ENCODE assay signal across 18 mouse cellular contexts in genomic region chr11:52273942-52274330, GRCm38 (mm10). TPM values are rescaled to one million over a fixed set of nuclear protein-coding genes. Genes with fewer than 3 reads are reported as not detected.
DNase-seq lines count a peak whose midpoint lies in the region; ATAC-seq and TF ChIP-seq lines count a peak whose summit lies in the region.
"Had no signal": no experiment of that assay in that cellular context is flagged by ENCODE, and none has a peak within 500 bp of the region (broad histone marks: within the 10 kb centered on the region; RNA-seq: fewer than 3 reads in every experiment).

No protein-coding gene starts in this region.

- H3K27ac ChIP-seq in heart, postnatal 0 days (ENCODE audit: low read depth) = peak overlapping the region; percentile 51; the same call in 1 of the 2 replicates
- H3K27ac ChIP-seq in lung, postnatal 0 days (ENCODE audit: low read length) = peak overlapping the region; percentile 64; the same call in 1 of the 2 replicates
- H3K27ac ChIP-seq in olfactory bulb, adult 2 months (ENCODE audit: insufficient read depth, low read depth, low read length) = peak overlapping the region; percentile 94; the same call in 1 of the 2 replicates
- no peak overlapping the region for H3K27ac ChIP-seq in intestine, postnatal 0 days (ENCODE audit: low read depth, low read length)
- H3K27ac ChIP-seq: intestine, embryonic 15.5 days; liver, embryonic 15.5 days; macrophage; midbrain, embryonic 15.5 days; neural tube, embryonic 15.5 days had no signal

- no peak overlapping the region for H3K9ac ChIP-seq in heart, postnatal 0 days (replicated peaks; ENCODE audit: low read depth, low read length)
- no peak overlapping the region for H3K9ac ChIP-seq in lung, postnatal 0 days (replicated peaks; ENCODE audit: low read depth)
- no peak overlapping the region for H3K9ac ChIP-seq in intestine, postnatal 0 days (ENCODE audit: low read depth, low read length)
- H3K9ac ChIP-seq: forebrain, postnatal 0 days; intestine, embryonic 15.5 days; liver, embryonic 15.5 days; midbrain, embryonic 15.5 days; neural tube, embryonic 15.5 days had no signal

- DNase-seq in heart, postnatal 0 days (ENCODE audit: low spot score) = no peak
- DNase-seq in heart, postnatal 14 days = no peak
- DNase-seq in lung, postnatal 0 days (ENCODE audit: low spot score) = no peak
- no peak for DNase-seq in lung, postnatal 4 days
- peak; percentile 65 for DNase-seq in T-cell, adult 2 months (ENCODE audit: low spot score)
- DNase-seq: cerebellum, adult 9-11 months; forebrain, postnatal 0 days; gastrocnemius, postnatal 36 days; kidney, adult 9 months; liver had no signal

- no peak overlapping the region; the same call in 1 of the 2 replicates for H3K4me2 ChIP-seq in heart, postnatal 0 days (ENCODE audit: low read depth, low read length)
- H3K4me2 ChIP-seq in lung, postnatal 0 days (replicated peaks; ENCODE audit: low read depth, low read length) = no peak overlapping the region
- H3K4me2 ChIP-seq in intestine, postnatal 0 days (replicated peaks; ENCODE audit: low read depth) = no peak overlapping the region
- H3K4me2 ChIP-seq: intestine, embryonic 15.5 days; liver, embryonic 15.5 days; midbrain, embryonic 15.5 days; neural tube, embryonic 15.5 days had no signal

- WGBS in heart, postnatal 0 days = 88% methylated on average over 4 of the region's 4 CpGs
- WGBS in lung, postnatal 0 days = 69% methylated on average over 4 of the region's 4 CpGs
- 86% methylated on average over 4 of the region's 4 CpGs for WGBS in olfactory bulb, adult 2 months
- WGBS in intestine, postnatal 0 days = 79% methylated on average over 4 of the region's 4 CpGs

- no peak for TF ChIP-seq POLR2A in olfactory bulb, adult 2 months (IDR thresholded peaks at IDR 0.05; ENCODE audit: insufficient read depth, low read depth, low read length)

- H3K4me1 ChIP-seq in heart, postnatal 0 days (ENCODE audit: control insufficient read depth, insufficient read depth) = peaks cover 39% of the 10 kb centered on the region
- H3K4me1 ChIP-seq in lung, postnatal 0 days (ENCODE audit: insufficient read depth, low read depth, low read length) = peaks cover 30% of the 10 kb centered on the region
- H3K4me1 ChIP-seq in olfactory bulb, adult 2 months (ENCODE audit: control insufficient read depth, insufficient read depth, low read length) = peaks cover 69% of the 10 kb centered on the region
- H3K4me1 ChIP-seq in intestine, postnatal 0 days (replicated peaks; ENCODE audit: control insufficient read depth, insufficient read depth, low read length) = no peaks in the 10 kb centered on the region
- H3K4me1 ChIP-seq: liver, embryonic 15.5 days; midbrain, embryonic 15.5 days had no signal

- no peaks in the 10 kb centered on the region for H3K9me3 ChIP-seq in heart, postnatal 0 days (replicated peaks; ENCODE audit: control insufficient read depth, low read length)
- H3K9me3 ChIP-seq in lung, postnatal 0 days (ENCODE audit: low read length) = no peaks in the 10 kb centered on the region
- no peaks in the 10 kb centered on the region for H3K9me3 ChIP-seq in intestine, postnatal 0 days (ENCODE audit: control insufficient read depth)
- H3K9me3 ChIP-seq: intestine, embryonic 15.5 days; limb, embryonic 10.5 days; liver, embryonic 15.5 days; midbrain, embryonic 15.5 days; neural tube, embryonic 15.5 days had no signal

- no peaks in the 10 kb centered on the region; the same call in 1 of the 2 replicates for H3K36me3 ChIP-seq in heart, postnatal 0 days (replicated peaks; ENCODE audit: control insufficient read depth, insufficient read depth, low read length)
- H3K36me3 ChIP-seq in lung, postnatal 0 days (ENCODE audit: insufficient read depth, low read length) = no peaks in the 10 kb centered on the region
- H3K36me3 ChIP-seq in intestine, postnatal 0 days (ENCODE audit: control insufficient read depth, insufficient read depth) = no peaks in the 10 kb centered on the region; the same call in 1 of the 2 replicates
- H3K36me3 ChIP-seq: intestine, embryonic 15.5 days; liver, embryonic 15.5 days; midbrain, embryonic 15.5 days; neural tube, embryonic 15.5 days had no signal

- no peak overlapping the region for H3K4me3 ChIP-seq in heart, postnatal 0 days (ENCODE audit: low read depth, low read length)
- no peak overlapping the region for H3K4me3 ChIP-seq in lung, postnatal 0 days (ENCODE audit: low read depth, low read length)
- H3K4me3 ChIP-seq in olfactory bulb, adult 2 months (ENCODE audit: insufficient read depth, low read depth, low read length) = no peak overlapping the region; the same call in 1 of the 2 replicates
- H3K4me3 ChIP-seq in intestine, postnatal 0 days (ENCODE audit: low read depth, low read length) = no peak overlapping the region
- H3K4me3 ChIP-seq: intestine, embryonic 15.5 days; limb, embryonic 10.5 days; liver, embryonic 15.5 days; midbrain, embryonic 15.5 days; neural tube, embryonic 15.5 days had no signal

- no peak for TF ChIP-seq EP300 in heart, postnatal 0 days (IDR thresholded peaks at IDR 0.05; ENCODE audit: low read depth)
- TF ChIP-seq EP300 in lung, postnatal 0 days (IDR thresholded peaks at IDR 0.05) = no peak

- intact Hi-C loops in heart, postnatal 14 days (cut with DNase I) = no loop called here

- no peak for ATAC-seq in heart, postnatal 0 days (ENCODE audit: insufficient read depth, low read depth)
- ATAC-seq in lung, postnatal 0 days = no peak
- no peak for ATAC-seq in intestine, postnatal 0 days
- ATAC-seq: forebrain, postnatal 0 days; intestine, embryonic 15.5 days; midbrain, embryonic 15.5 days had no signal

- no peaks in the 10 kb centered on the region for H3K27me3 ChIP-seq in heart, postnatal 0 days (ENCODE audit: control insufficient read depth, insufficient read depth, low read length)
- no peaks in the 10 kb centered on the region for H3K27me3 ChIP-seq in lung, postnatal 0 days (replicated peaks; ENCODE audit: insufficient read depth, low read length)
- H3K27me3 ChIP-seq in intestine, postnatal 0 days (replicated peaks; ENCODE audit: control insufficient read depth, insufficient read depth, low read length) = no peaks in the 10 kb centered on the region
- H3K27me3 ChIP-seq: intestine, embryonic 15.5 days; liver, embryonic 15.5 days; midbrain, embryonic 15.5 days; neural tube, embryonic 15.5 days had no signal

- TF ChIP-seq CTCF in heart, postnatal 0 days (IDR thresholded peaks at IDR 0.05; ENCODE audit: low read depth) = no peak
- no peak for TF ChIP-seq CTCF in lung, postnatal 0 days (IDR thresholded peaks at IDR 0.05)
- TF ChIP-seq CTCF in olfactory bulb, adult 2 months (IDR thresholded peaks at IDR 0.05; ENCODE audit: insufficient read depth, low read depth, low read length) = no peak
- no peak for TF ChIP-seq CTCF in intestine, postnatal 0 days (IDR thresholded peaks at IDR 0.05; ENCODE audit: low read depth)

RNA-seq across cellular contexts. Expression of gene Tcf7, which starts 8.9 kb away (rescaled TPM):
- 0.15 and 5.2 TPM in 2 replicates for total RNA-seq in heart, postnatal 0 days (2014; rRNA removed; ENCODE audit: low replicate concordance)
- 0.88 and 1.1 TPM in 2 replicates for polyA plus RNA-seq in heart, postnatal 0 days (2015; fragmentation: Nextera tagmentation; extraction: Ambion mirVana)
- 10 to 100 TPM in 1 of 2 experiments, 1 to 10 TPM in 1; 3.2 to 45.5 TPM for total RNA-seq in heart, postnatal 14 days (2021)
- polyA plus RNA-seq in lung, postnatal 0 days (2015; fragmentation: Nextera tagmentation; extraction: Ambion mirVana) = 14.7 and 14.8 TPM in 2 replicates
- 377 and 809 TPM in 2 replicates for polyA plus RNA-seq in olfactory bulb, adult 2 months (2012; ENCODE audit: insufficient read depth, insufficient read length, low replicate concordance, missing spikeins)
- polyA plus RNA-seq in intestine, postnatal 0 days (2015; fragmentation: Nextera tagmentation; extraction: Ambion mirVana) = 3.3 TPM in 2 replicates

RNA-seq across cellular contexts. Expression of gene Skp1a, which starts 42.1 kb away (rescaled TPM):
- 158 and 163 TPM in 2 replicates for total RNA-seq in heart, postnatal 0 days (2014; rRNA removed; ENCODE audit: low replicate concordance)
- polyA plus RNA-seq in heart, postnatal 0 days (2015; fragmentation: Nextera tagmentation; extraction: Ambion mirVana) = 492 and 524 TPM in 2 replicates
- total RNA-seq in heart, postnatal 14 days (2021) = 100 to 1,000 TPM; 225 to 227 TPM
- 552 and 571 TPM in 2 replicates for polyA plus RNA-seq in lung, postnatal 0 days (2015; fragmentation: Nextera tagmentation; extraction: Ambion mirVana)
- polyA plus RNA-seq in olfactory bulb, adult 2 months (2012; ENCODE audit: insufficient read depth, insufficient read length, low replicate concordance, missing spikeins) = 531 TPM in 1 of 2 replicates, not detected in the other
- 605 and 624 TPM in 2 replicates for polyA plus RNA-seq in intestine, postnatal 0 days (2015; fragmentation: Nextera tagmentation; extraction: Ambion mirVana)

Comparison
In these comparisons a context has a peak if more than half of its experiments do, and no peak if none do; other contexts are left out.
1. RNA of gene Tcf7, which starts 8.9 kb away (polyA plus RNA-seq): 377 to 809 TPM in olfactory bulb, adult 2 months; 14.7 to 14.8 TPM in lung, postnatal 0 days, 3.3 TPM in intestine, postnatal 0 days and 0.88 to 1.1 TPM in heart, postnatal 0 days; every median in the first group is over 10 times any median in the second.